Mouse (Mus musculus) embryonic facial prominence, embryonic 11.5 days (tissue): Measurements from ENCODE around the gene Pik3r6. TPM values are rescaled to one million over a fixed set of nuclear protein-coding genes. Genes with fewer than 3 reads are reported as not detected.

Experiments
- ATAC-seq: fragments of 200-750 bp; cut with Nextera tagmentation; replicated peaks from 2 replicates; pipeline ENCODE4 v1.8.0; 2017; ENCODE audit warnings: low read depth; ENCODE audit not compliant: insufficient number of reproducible peaks, low FRiP score, low TSS enrichment
- DNase-seq: peaks from one replicate; pipeline ENCODE4 v3.0.0-alpha.2; 2015; ENCODE audit warnings: low spot score
- H3K27ac ChIP-seq: fragments of 300-500 bp; sonication (generic); replicated peaks from 2 replicates; pipeline ENCODE4 v1.5.1; 2014; ENCODE audit warnings: mild to moderate bottlenecking, low read depth, low read length, control low read depth
- H3K27me3 ChIP-seq: fragments of 300-500 bp; sonication (generic); 2 replicates; pipeline ENCODE4 v1.6.1; 2014; ENCODE audit warnings: mild to moderate bottlenecking, low read length, moderate library complexity, mixed read lengths; ENCODE audit not compliant: control insufficient read depth, insufficient read depth
- H3K36me3 ChIP-seq: fragments of 300-500 bp; sonication (generic); replicated peaks from 2 replicates; pipeline ENCODE4 v1.6.1; 2014; ENCODE audit warnings: low read depth, mild to moderate bottlenecking, low read length, moderate library complexity, mixed read lengths; ENCODE audit not compliant: control insufficient read depth, insufficient read depth
- H3K4me1 ChIP-seq: fragments of 300-500 bp; sonication (generic); 2 replicates; pipeline ENCODE4 v1.6.1; 2014; ENCODE audit warnings: low read length, mixed read lengths; ENCODE audit not compliant: control insufficient read depth, insufficient read depth
- H3K4me2 ChIP-seq: fragments of 300-500 bp; sonication (generic); 2 replicates; pipeline ENCODE4 v1.6.1; 2014; ENCODE audit warnings: low read depth, mild to moderate bottlenecking, control low read depth, low read length, moderate library complexity
- H3K4me3 ChIP-seq: fragments of 300-500 bp; sonication (generic); 2 replicates; pipeline ENCODE4 v1.5.1; 2014; ENCODE audit warnings: low read depth, low read length, control low read depth
- H3K9ac ChIP-seq: fragments of 300-500 bp; sonication (generic); replicated peaks from 2 replicates; pipeline ENCODE4 v1.6.1; 2014; ENCODE audit warnings: mild to moderate bottlenecking, control low read depth, low read length
- H3K9me3 ChIP-seq: fragments of 300-500 bp; sonication (generic); replicated peaks from 2 replicates; pipeline ENCODE4 v1.6.1; 2016; ENCODE audit warnings: mild to moderate bottlenecking, low read length, inconsistent platforms, mixed read lengths; ENCODE audit not compliant: control insufficient read depth
- WGBS: fragments of 180-500 bp; shearing (Covaris S2); extraction: QIAGEN DNeasy Blood & Tissue Kit; methylation state at CpG from one replicate; pipeline ENCODE4 v1.1.7; 2014; 5-methylcytosine and 5-hydroxymethylcytosine counted together
- polyA plus RNA-seq: library from polyadenylated mRNA; unstranded; fragments of >200 nt; fragmentation: Nextera tagmentation; extraction: Ambion mirVana; gene quantifications from 2 replicates; pipeline ENCODE4 v1.2.1, GENCODE M21; 2014

Gene Pik3r6
- 1.2 and 1.5 TPM in 2 replicates for polyA plus RNA-seq

DNA sequence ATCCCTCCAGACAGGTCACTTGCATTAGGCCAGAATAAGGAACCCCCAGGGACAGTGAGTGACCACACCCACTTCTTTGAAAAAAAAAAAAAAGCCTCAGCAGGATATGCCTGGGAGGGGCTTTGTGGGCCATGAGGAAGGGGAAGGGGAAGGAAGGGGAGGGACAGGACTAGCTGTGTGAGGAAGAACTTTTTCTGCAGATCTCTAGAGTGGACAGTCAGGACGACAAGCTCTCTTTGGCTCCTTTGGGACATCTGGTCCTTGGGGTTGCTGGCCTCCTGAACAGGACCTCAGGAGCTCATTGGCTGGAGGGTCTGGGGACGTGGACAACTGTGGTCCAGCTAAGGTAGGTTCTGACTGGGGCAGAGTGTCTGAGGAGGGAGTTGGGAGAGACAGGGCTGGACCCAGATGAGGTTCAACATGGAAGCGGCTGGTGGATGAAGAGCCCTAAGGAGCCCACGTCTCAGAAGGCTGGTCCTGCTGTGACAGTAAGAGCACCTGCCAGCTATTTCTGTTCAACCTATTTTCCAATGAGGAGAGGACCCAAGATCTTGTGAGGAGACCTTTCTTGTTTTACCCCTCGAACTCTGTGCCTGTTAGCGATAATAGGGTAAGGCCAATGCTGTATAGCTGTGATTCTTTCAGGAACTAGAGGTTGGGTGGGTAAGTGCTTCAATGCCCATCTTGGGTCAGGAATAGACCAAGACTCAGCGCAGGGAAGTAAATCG, at the start of gene Pik3r6:
Pik3r6 (plus strand) TSS at position 118 of the 728 bp plus-strand sequence.
- Histone ChIP-seq H3K36me3 (no peaks in the 10 kb centered on the region), H3K9ac (no peak within 1 kb of the TSS), H3K9me3 (no peaks in the 10 kb centered on the region), H3K4me3 (no peak within 1 kb of the TSS), H3K27me3 (no peaks in the 10 kb centered on the region), H3K27ac (no peak within 1 kb of the TSS), H3K4me2 (no peak within 1 kb of the TSS), H3K4me1 (no peaks in the 10 kb centered on the region)
- ATAC-seq (no peak), DNase-seq (no peak)
- WGBS, result 82% methylated on average over 8 of the region's 8 CpGs

DNA sequence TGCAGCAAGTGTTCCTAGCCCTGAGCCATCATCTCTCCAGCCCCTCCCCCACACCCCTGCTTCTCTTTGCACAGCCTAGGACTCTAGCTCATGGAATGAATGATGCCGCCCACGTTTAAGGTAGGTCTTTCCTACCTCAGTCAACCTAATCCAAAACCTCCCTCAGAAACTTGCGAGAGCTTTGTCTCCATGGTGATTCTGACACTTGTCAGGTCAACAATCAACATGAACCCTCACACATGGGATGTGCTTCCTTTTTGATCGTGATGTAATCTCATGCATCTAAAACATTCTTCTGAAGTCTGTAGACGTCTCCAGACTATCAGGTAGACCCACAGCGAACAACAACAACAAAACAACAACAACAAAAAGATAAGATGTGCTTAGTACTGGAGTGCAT, 49.5 kb upstream of the Pik3r6 start:
- WGBS, result 71% methylated on average over 6 of the region's 6 CpGs
- Histone ChIP-seq H3K27ac (no peak overlapping the region), H3K4me3 (no peak overlapping the region), H3K4me1 (peaks cover 6% of the 10 kb centered on the region), H3K27me3 (no peaks in the 10 kb centered on the region; the same call in 1 of the 2 replicates), H3K9ac (no peak overlapping the region), H3K36me3 (no peaks in the 10 kb centered on the region), H3K4me2 (no peak overlapping the region), H3K9me3 (no peaks in the 10 kb centered on the region)
- DNase-seq, result no peak
- ATAC-seq, result no peak

DNA sequence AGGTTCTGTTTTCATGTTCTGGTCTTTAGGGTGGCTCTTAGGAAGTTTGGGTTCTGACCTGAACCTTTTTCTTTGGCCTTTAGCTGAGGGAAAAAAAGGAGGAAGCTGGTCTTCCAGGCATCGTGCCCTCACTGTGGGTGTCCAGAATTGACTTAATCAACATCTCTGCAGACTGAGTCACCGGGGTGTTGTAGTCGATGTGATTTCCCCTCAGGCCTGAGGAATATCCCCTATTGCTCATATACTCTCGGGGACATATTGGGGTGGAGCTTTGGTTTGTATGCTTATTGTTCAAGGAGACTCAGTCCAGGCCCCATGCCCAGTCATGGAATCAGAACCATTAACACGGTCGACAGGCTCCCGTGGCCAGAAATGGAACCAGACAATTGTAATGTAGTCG, 44.7 kb upstream of the Pik3r6 start:
- H3K27me3 ChIP-seq, result no peaks in the 10 kb centered on the region
- H3K27ac ChIP-seq, result no peak overlapping the region
- WGBS, result 81% methylated on average over 8 of the region's 8 CpGs
- H3K4me3 ChIP-seq, result no peak overlapping the region
- no peaks in the 10 kb centered on the region for H3K9me3 ChIP-seq
- H3K9ac ChIP-seq, result no peak overlapping the region
- no peak for DNase-seq
- ATAC-seq, result no peak
- H3K36me3 ChIP-seq, result no peaks in the 10 kb centered on the region
- no peaks in the 10 kb centered on the region for H3K4me1 ChIP-seq
- no peak overlapping the region for H3K4me2 ChIP-seq

DNA sequence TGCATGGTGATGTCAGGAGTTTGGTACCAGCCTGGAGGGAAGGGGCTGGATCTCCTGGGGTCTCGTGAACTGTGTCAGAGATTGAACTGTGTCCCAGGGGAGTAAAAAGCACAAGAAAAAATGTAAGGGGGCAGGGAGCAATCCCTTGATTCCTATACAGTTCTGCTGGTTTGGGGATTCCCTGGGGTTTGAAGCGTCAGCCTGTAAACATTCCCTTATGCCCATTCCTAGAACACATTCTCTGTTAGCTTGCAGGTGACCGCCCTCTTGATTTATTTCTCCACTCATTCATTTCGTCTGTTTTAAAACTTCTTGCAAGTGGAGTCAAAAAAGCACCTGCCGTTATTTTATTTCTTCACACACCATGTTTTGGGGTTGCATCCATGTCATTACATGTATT, 43.8 kb upstream of the Pik3r6 start:
- H3K36me3 ChIP-seq, result no peaks in the 10 kb centered on the region
- no peak overlapping the region for H3K27ac ChIP-seq
- ATAC-seq (no peak), DNase-seq (no peak)
- H3K9ac ChIP-seq, result no peak overlapping the region
- H3K4me3 ChIP-seq, result no peak overlapping the region
- WGBS, result 76% methylated on average over 5 of the region's 5 CpGs
- no peaks in the 10 kb centered on the region for H3K4me1 ChIP-seq
- no peaks in the 10 kb centered on the region for H3K9me3 ChIP-seq
- no peaks in the 10 kb centered on the region for H3K27me3 ChIP-seq
- H3K4me2 ChIP-seq, result no peak overlapping the region

DNA sequence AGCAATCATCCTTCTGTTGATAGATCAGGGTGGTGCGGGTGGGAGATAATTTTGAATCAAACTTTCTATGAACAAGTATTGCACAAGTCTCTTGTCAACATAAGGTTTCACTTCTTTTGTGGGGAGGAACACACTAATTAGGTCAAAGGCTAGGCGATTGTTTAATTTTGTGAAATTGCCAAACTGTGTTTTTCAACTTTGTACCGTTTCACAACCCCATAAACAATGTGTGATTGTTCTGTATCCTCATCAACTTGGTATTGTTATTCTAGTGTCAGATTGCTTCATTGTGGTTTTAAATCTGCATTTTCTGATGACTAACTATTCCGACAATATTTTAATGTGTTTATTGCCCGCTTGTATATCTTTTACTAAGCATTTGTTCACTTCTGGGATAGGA, 43.3 kb upstream of the Pik3r6 start:
- Histone ChIP-seq H3K4me3 (no peak overlapping the region), H3K36me3 (no peaks in the 10 kb centered on the region), H3K27me3 (no peaks in the 10 kb centered on the region), H3K4me1 (no peaks in the 10 kb centered on the region), H3K9ac (no peak overlapping the region), H3K9me3 (no peaks in the 10 kb centered on the region), H3K27ac (no peak overlapping the region), H3K4me2 (no peak overlapping the region)
- ATAC-seq (no peak), DNase-seq (no peak)
- WGBS, result 83% methylated on average over 5 of the region's 5 CpGs

DNA sequence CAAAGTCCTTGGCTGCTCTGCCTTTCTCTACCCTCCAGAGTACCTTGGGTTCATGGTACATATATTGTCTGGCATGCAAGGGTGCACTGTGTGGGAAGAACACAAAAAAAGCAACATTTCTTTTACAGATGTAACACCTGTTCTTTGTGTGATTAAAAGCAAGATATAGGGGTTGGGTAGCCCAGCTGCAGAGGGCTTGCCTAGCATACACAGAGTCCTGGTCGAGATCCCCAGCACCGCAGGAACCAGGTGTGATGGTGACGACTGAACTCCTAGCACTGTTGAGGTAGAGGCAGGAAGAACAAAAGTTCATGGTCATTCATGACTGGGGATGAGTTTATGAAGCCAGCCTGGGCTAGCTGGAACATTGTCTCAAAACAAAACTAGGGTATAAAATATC, 40.1 kb upstream of the Pik3r6 start:
- no peaks in the 10 kb centered on the region for H3K9me3 ChIP-seq
- H3K4me3 ChIP-seq, result no peak overlapping the region
- no peaks in the 10 kb centered on the region for H3K27me3 ChIP-seq
- H3K9ac ChIP-seq, result no peak overlapping the region
- DNase-seq (no peak), ATAC-seq (no peak)
- 84% methylated on average over 3 of the region's 3 CpGs for WGBS
- H3K36me3 ChIP-seq, result no peaks in the 10 kb centered on the region
- no peaks in the 10 kb centered on the region for H3K4me1 ChIP-seq
- no peak overlapping the region for H3K27ac ChIP-seq
- no peak overlapping the region for H3K4me2 ChIP-seq

DNA sequence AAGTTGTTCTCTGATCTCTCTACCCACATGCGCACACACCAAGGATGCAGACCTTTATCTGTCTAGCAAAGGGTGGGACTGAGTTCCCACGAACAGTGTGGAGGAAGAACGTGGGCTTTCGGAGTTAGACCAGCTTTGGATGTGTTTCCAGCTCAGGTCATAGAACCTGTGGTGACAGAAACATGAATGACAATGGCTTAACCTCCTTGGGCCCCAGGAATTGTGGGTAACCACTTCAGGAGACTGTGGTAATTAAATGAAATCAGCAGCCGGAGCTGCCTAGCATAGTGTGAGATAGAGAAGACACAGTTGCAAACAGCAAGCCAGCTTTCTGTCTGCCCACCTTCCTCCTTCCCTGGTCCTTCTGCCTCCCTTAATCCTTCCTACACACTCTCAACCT, 38.6 kb upstream of the Pik3r6 start:
- H3K4me3 ChIP-seq, result no peak overlapping the region
- no peaks in the 10 kb centered on the region for H3K27me3 ChIP-seq
- no peaks in the 10 kb centered on the region for H3K4me1 ChIP-seq
- no peak overlapping the region for H3K9ac ChIP-seq
- H3K36me3 ChIP-seq, result no peaks in the 10 kb centered on the region
- no peak overlapping the region for H3K4me2 ChIP-seq
- ATAC-seq (no peak), DNase-seq (no peak)
- no peak overlapping the region for H3K27ac ChIP-seq
- no peaks in the 10 kb centered on the region for H3K9me3 ChIP-seq
- 81% methylated on average over 5 of the region's 5 CpGs for WGBS

DNA sequence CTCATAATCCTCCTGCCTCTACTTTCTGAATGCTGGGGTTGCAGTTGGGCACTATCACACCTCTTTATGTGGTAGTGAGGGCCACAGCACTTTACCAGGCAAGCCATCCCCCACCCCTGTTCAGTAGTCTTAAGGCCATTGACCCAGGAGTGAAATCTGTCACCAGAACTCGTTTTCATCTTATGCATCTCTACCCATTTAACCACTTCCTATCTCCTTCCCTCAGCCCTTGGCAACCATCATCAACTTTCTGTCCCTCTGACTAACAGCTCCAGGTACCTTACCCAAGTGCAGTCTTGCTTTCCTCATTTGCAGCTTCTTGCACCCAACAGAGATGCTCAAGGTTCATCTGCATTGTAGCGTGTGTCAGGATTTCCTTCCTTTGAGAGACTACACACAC, 37.7 kb upstream of the Pik3r6 start:
- ATAC-seq (no peak), DNase-seq (no peak)
- Histone ChIP-seq H3K36me3 (no peaks in the 10 kb centered on the region), H3K27me3 (no peaks in the 10 kb centered on the region), H3K4me2 (no peak overlapping the region), H3K9me3 (no peaks in the 10 kb centered on the region), H3K4me1 (no peaks in the 10 kb centered on the region), H3K27ac (no peak overlapping the region), H3K4me3 (no peak overlapping the region), H3K9ac (no peak overlapping the region)
- 69% methylated on average over 2 of the region's 2 CpGs for WGBS
